Mouse (Mus musculus) heart, adult 2 months (tissue): ENCODE measurements around the gene Shroom3.

ENCODE experiments used
- CTCF ChIP-seq: fragments of 200-600 bp; IDR thresholded peaks from 2 replicates; pipeline ENCODE4 v1.8.1; 2022; ENCODE audit warnings: antibody characterized with exemption, mild to moderate bottlenecking, moderate library complexity
- EP300 ChIP-seq: fragments of 200-500 bp; IDR thresholded peaks from 2 replicates; pipeline ENCODE4 v1.6.1; 2011; ENCODE audit warnings: low read depth, low read length, control low read depth; ENCODE audit not compliant: insufficient read depth
- POLR2A ChIP-seq: fragments of 200-500 bp; IDR thresholded peaks from 2 replicates; pipeline ENCODE4 v1.6.1; 2011; ENCODE audit warnings: mild to moderate bottlenecking, low read depth, low read length, control low read depth; ENCODE audit not compliant: insufficient read depth

DNA sequence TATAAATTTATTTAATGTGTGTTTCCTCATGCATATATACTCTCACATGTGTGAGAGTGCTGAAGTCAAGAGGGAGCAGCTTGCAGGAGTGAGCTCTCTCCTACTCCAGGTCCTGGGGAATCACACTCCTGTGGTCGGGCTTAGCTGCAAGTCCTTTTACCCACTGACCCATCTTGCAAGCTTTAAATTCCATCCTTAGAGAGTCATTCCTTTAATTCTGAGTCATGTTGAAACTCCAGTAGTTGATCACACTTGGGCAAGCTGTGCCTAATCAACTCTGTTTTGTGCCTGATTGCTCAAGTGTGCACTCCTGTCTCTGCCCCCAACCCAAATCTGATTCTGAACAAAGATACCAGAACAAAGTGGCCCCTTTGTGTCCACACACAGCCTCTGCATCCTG, 301.5 kb downstream of the Shroom3 start:
- no peak for TF ChIP-seq CTCF
- no peak for TF ChIP-seq POLR2A
- TF ChIP-seq EP300: no peak
